Mouse (Mus musculus): ENCODE results near the gene Chmp4b. TPM values are rescaled to one million over a fixed set of nuclear protein-coding genes. Genes with fewer than 3 reads are reported as not detected.

Gene Chmp4b
- polyA plus RNA-seq, 1 experiment = 356 TPM

- H3K4me1 ChIP-seq (ENCODE audit: control insufficient read depth, insufficient read depth, low read length) = peaks cover 19% of the 10 kb centered on the region
- no peaks in the 10 kb centered on the region for H3K27me3 ChIP-seq (ENCODE audit: control insufficient read depth, insufficient read depth, low read length)
- TF ChIP-seq CTCF (IDR thresholded peaks at IDR 0.05; ENCODE audit: borderline replicate concordance, insufficient read depth, low read depth, low read length) (no peak), POLR2A (IDR thresholded peaks at IDR 0.05; ENCODE audit: borderline replicate concordance, insufficient read depth, low read length) (peak; percentile 50; the same call in 1 of the 2 replicates)
- peak; percentile 67 to 76 for DNase-seq
- peak overlapping the region; percentile 82 for H3K27ac ChIP-seq (ENCODE audit: insufficient read depth, low read length)
- WGBS = 52% methylated on average over 19 of the region's 19 CpGs
- peak overlapping the region; percentile 29 for H3K4me3 ChIP-seq (replicated peaks; ENCODE audit: insufficient read depth, low read depth, low read length)
Measured at GRCm38 (mm10) chr2:154676653-154677609, 25.4 kb downstream of the Chmp4b start.

GRCm38 (mm10) chr2:154677651-154678139, 26.2 kb downstream of the Chmp4b start:
- Histone ChIP-seq H3K27me3 (ENCODE audit: control insufficient read depth, insufficient read depth, low read length) (no peaks in the 10 kb centered on the region), H3K4me1 (ENCODE audit: control insufficient read depth, insufficient read depth, low read length) (peaks cover 25% of the 10 kb centered on the region), H3K4me3 (replicated peaks; ENCODE audit: insufficient read depth, low read depth, low read length) (peak overlapping the region; percentile 3), H3K27ac (ENCODE audit: insufficient read depth, low read length) (peak overlapping the region; percentile 82)
- WGBS = 6% methylated on average over 10 of the region's 10 CpGs
- peak; percentile 53 to 63 for DNase-seq
- TF ChIP-seq POLR2A (IDR thresholded peaks at IDR 0.05; ENCODE audit: borderline replicate concordance, insufficient read depth, low read length) (no peak), CTCF (IDR thresholded peaks at IDR 0.05; ENCODE audit: borderline replicate concordance, insufficient read depth, low read depth, low read length) (no peak)

GRCm38 (mm10) chr2:154678995-154679394, 27.5 kb downstream of the Chmp4b start:
- peaks cover 27% of the 10 kb centered on the region for H3K4me1 ChIP-seq (ENCODE audit: control insufficient read depth, insufficient read depth, low read length)
- DNase-seq = no peak
- TF ChIP-seq CTCF (IDR thresholded peaks at IDR 0.05; ENCODE audit: borderline replicate concordance, insufficient read depth, low read depth, low read length) = no peak
- TF ChIP-seq POLR2A (IDR thresholded peaks at IDR 0.05; ENCODE audit: borderline replicate concordance, insufficient read depth, low read length) = no peak
- no peaks in the 10 kb centered on the region for H3K27me3 ChIP-seq (ENCODE audit: control insufficient read depth, insufficient read depth, low read length)
- H3K27ac ChIP-seq (ENCODE audit: insufficient read depth, low read length) = no peak overlapping the region
- no peak overlapping the region for H3K4me3 ChIP-seq (replicated peaks; ENCODE audit: insufficient read depth, low read depth, low read length)
- 85% methylated on average over 3 of the region's 3 CpGs for WGBS

GRCm38 (mm10) chr2:154680337-154680736, 28.8 kb downstream of the Chmp4b start:
- WGBS = 93% methylated on average over 2 of the region's 2 CpGs
- DNase-seq = no peak
- TF ChIP-seq POLR2A (IDR thresholded peaks at IDR 0.05; ENCODE audit: borderline replicate concordance, insufficient read depth, low read length) = no peak
- no peak for TF ChIP-seq CTCF (IDR thresholded peaks at IDR 0.05; ENCODE audit: borderline replicate concordance, insufficient read depth, low read depth, low read length)
- H3K4me1 ChIP-seq (ENCODE audit: control insufficient read depth, insufficient read depth, low read length) = peaks cover 27% of the 10 kb centered on the region
- no peaks in the 10 kb centered on the region for H3K27me3 ChIP-seq (ENCODE audit: control insufficient read depth, insufficient read depth, low read length)
- H3K4me3 ChIP-seq (replicated peaks; ENCODE audit: insufficient read depth, low read depth, low read length) = no peak overlapping the region
- H3K27ac ChIP-seq (ENCODE audit: insufficient read depth, low read length) = no peak overlapping the region

- peaks cover 28% of the 10 kb centered on the region for H3K4me1 ChIP-seq (ENCODE audit: control insufficient read depth, insufficient read depth, low read length)
- H3K4me3 ChIP-seq (replicated peaks; ENCODE audit: insufficient read depth, low read depth, low read length) = no peak overlapping the region
- TF ChIP-seq POLR2A (IDR thresholded peaks at IDR 0.05; ENCODE audit: borderline replicate concordance, insufficient read depth, low read length) (no peak), CTCF (IDR thresholded peaks at IDR 0.05; ENCODE audit: borderline replicate concordance, insufficient read depth, low read depth, low read length) (no peak)
- H3K27me3 ChIP-seq (ENCODE audit: control insufficient read depth, insufficient read depth, low read length) = no peaks in the 10 kb centered on the region
- 17% methylated on average over 6 of the region's 6 CpGs for WGBS
- no peak for DNase-seq
- H3K27ac ChIP-seq (ENCODE audit: insufficient read depth, low read length) = no peak overlapping the region; the same call in 1 of the 2 replicates
Measured at GRCm38 (mm10) chr2:154680941-154681340, 29.4 kb downstream of the Chmp4b start.

- Histone ChIP-seq H3K27ac (ENCODE audit: insufficient read depth, low read length) (no peak overlapping the region), H3K4me3 (replicated peaks; ENCODE audit: insufficient read depth, low read depth, low read length) (no peak overlapping the region), H3K27me3 (ENCODE audit: control insufficient read depth, insufficient read depth, low read length) (no peaks in the 10 kb centered on the region), H3K4me1 (ENCODE audit: control insufficient read depth, insufficient read depth, low read length) (peaks cover 24% of the 10 kb centered on the region)
- peak in 1 of 2 experiments; percentile 54 for DNase-seq
- 0% methylated on average over 1 of the region's 1 CpGs for WGBS
- TF ChIP-seq CTCF (IDR thresholded peaks at IDR 0.05; ENCODE audit: borderline replicate concordance, insufficient read depth, low read depth, low read length) (no peak), POLR2A (IDR thresholded peaks at IDR 0.05; ENCODE audit: borderline replicate concordance, insufficient read depth, low read length) (no peak)
Measured at GRCm38 (mm10) chr2:154682712-154683111, 31.2 kb downstream of the Chmp4b start.

- DNase-seq = no peak
- Histone ChIP-seq H3K27ac (ENCODE audit: insufficient read depth, low read length) (no peak overlapping the region), H3K4me1 (ENCODE audit: control insufficient read depth, insufficient read depth, low read length) (peaks cover 45% of the 10 kb centered on the region), H3K4me3 (replicated peaks; ENCODE audit: insufficient read depth, low read depth, low read length) (no peak overlapping the region), H3K27me3 (ENCODE audit: control insufficient read depth, insufficient read depth, low read length) (no peaks in the 10 kb centered on the region)
- no peak for TF ChIP-seq CTCF (IDR thresholded peaks at IDR 0.05; ENCODE audit: borderline replicate concordance, insufficient read depth, low read depth, low read length)
- TF ChIP-seq POLR2A (IDR thresholded peaks at IDR 0.05; ENCODE audit: borderline replicate concordance, insufficient read depth, low read length) = no peak
- 95% methylated on average over 7 of the region's 7 CpGs for WGBS
Measured at GRCm38 (mm10) chr2:154684901-154685470, 33.5 kb downstream of the Chmp4b start.
